Mouse (Mus musculus) MEL (cell line): ENCODE data around the gene Atp1a1. TPM values are rescaled to one million over a fixed set of nuclear protein-coding genes. Genes with fewer than 3 reads are reported as not detected.

Source experiments
- DNase-seq: peaks from one replicate; pipeline ENCODE4 v3.0.0; 2011; ENCODE audit warnings: low read depth, low spot score
- H3K27ac ChIP-seq: 2 replicates; pipeline ENCODE4 v1.5.1; 2012; ENCODE audit warnings: low read depth, mild to moderate bottlenecking, control low read depth, low read length, moderate library complexity; ENCODE audit not compliant: control insufficient read depth
- H3K27me3 ChIP-seq, 2 experiments: fragments of 150-350 bp in 1 of 2; sonication (generic) in 1 of 2; 2 replicates each; pipeline ENCODE4 v1.6.1; 2012; ENCODE audit warnings: low read length in 2 of 2, mild to moderate bottlenecking in 2 of 2, improper control_type of control experiment in 1 of 2, moderate library complexity in 1 of 2; ENCODE audit not compliant: insufficient read depth in 2 of 2, control insufficient read depth in 1 of 2
- H3K36me3 ChIP-seq, 2 experiments: 2 replicates each; pipeline ENCODE4 v1.6.1; 2012 to 2014; ENCODE audit warnings: low read length in 2 of 2, improper control_type of control experiment in 1 of 2, inconsistent platforms in 1 of 2, mild to moderate bottlenecking in 1 of 2; ENCODE audit not compliant: insufficient read depth in 2 of 2, control insufficient read depth in 1 of 2
- H3K4me1 ChIP-seq, 2 experiments: fragments of 150-350 bp in 1 of 2; sonication (generic) in 1 of 2; 2 replicates each; pipeline ENCODE4 v1.6.1; 2012; ENCODE audit warnings: low read length in 2 of 2, improper control_type of control experiment in 1 of 2, mild to moderate bottlenecking in 1 of 2; ENCODE audit not compliant: insufficient read depth in 2 of 2, control insufficient read depth in 1 of 2
- H3K4me3 ChIP-seq, 2 experiments: fragments of 150-350 bp in 1 of 2; sonication (generic) in 1 of 2; 2 replicates each; pipeline ENCODE4 v1.5.1; 2012; ENCODE audit warnings: low read depth in 2 of 2, low read length in 2 of 2, mild to moderate bottlenecking in 2 of 2, moderate library complexity in 2 of 2, control low read depth in 1 of 2, improper control_type of control experiment in 1 of 2; ENCODE audit not compliant: control insufficient read depth in 1 of 2, insufficient read depth in 1 of 2
- H3K79me2 ChIP-seq: 2 replicates; pipeline ENCODE4 v1.6.1; 2012; ENCODE audit warnings: mild to moderate bottlenecking, low read length, moderate library complexity; ENCODE audit not compliant: control insufficient read depth, poor library complexity, insufficient read depth
- H3K9ac ChIP-seq: 2 replicates; pipeline ENCODE4 v1.6.1; 2012; ENCODE audit warnings: low read depth, mild to moderate bottlenecking, control low read depth, low read length, moderate library complexity; ENCODE audit not compliant: control insufficient read depth, poor library complexity, severe bottlenecking
- H3K9me3 ChIP-seq: fragments of 150-350 bp; sonication (generic); replicated peaks from 2 replicates; pipeline ENCODE4 v1.6.1; 2012; ENCODE audit warnings: mild to moderate bottlenecking, low read length, improper control_type of control experiment, moderate library complexity; ENCODE audit not compliant: insufficient read depth
- BHLHE40 ChIP-seq: IDR thresholded peaks from 2 replicates; pipeline ENCODE4 v1.6.1; 2012; ENCODE audit warnings: low read depth, mild to moderate bottlenecking, inconsistent platforms, low read length, improper control_type of control experiment, borderline replicate concordance
- CHD1 ChIP-seq: IDR thresholded peaks from 2 replicates; pipeline ENCODE4 v1.6.1; 2012; ENCODE audit warnings: low read depth, mild to moderate bottlenecking, inconsistent platforms, low read length, improper control_type of control experiment
- E2F4 ChIP-seq: IDR thresholded peaks from 2 replicates; pipeline ENCODE4 v1.6.1; 2011; ENCODE audit warnings: low read depth, low read length, improper control_type of control experiment, borderline replicate concordance
- EP300 ChIP-seq, 2 experiments: IDR thresholded peaks; 2 replicates each; pipeline ENCODE4 v1.6.1; 2011; ENCODE audit warnings: improper control_type of control experiment in 2 of 2, low read length in 2 of 2, low read depth in 1 of 2, mild to moderate bottlenecking in 1 of 2
- GATA1 ChIP-seq: IDR thresholded peaks from 2 replicates; pipeline ENCODE4 v1.6.1; 2011; ENCODE audit warnings: low read depth, low read length, improper control_type of control experiment
- HCFC1 ChIP-seq: IDR thresholded peaks from 2 replicates; pipeline ENCODE4 v1.6.1; 2012; ENCODE audit warnings: low read depth, mild to moderate bottlenecking, inconsistent platforms, low read length, improper control_type of control experiment, moderate library complexity
- JUND ChIP-seq: IDR thresholded peaks from 2 replicates; pipeline ENCODE4 v1.6.1; 2011; ENCODE audit warnings: low read depth, mild to moderate bottlenecking, improper control_type of control experiment, low read length
- KAT2A ChIP-seq: conservative IDR thresholded peaks from 2 replicates; pipeline ENCODE4 v1.6.1; 2012; ENCODE audit warnings: low read depth, low read length, improper control_type of control experiment, inconsistent platforms
- MAX ChIP-seq: IDR thresholded peaks from 2 replicates; pipeline ENCODE4 v1.6.1; 2011; ENCODE audit warnings: low read length, improper control_type of control experiment
- MEF2A ChIP-seq: IDR thresholded peaks from 2 replicates; pipeline ENCODE4 v1.6.1; 2014; ENCODE audit warnings: low read depth, mild to moderate bottlenecking, inconsistent platforms, low read length, improper control_type of control experiment; ENCODE audit not compliant: poor library complexity, insufficient replicate concordance, severe bottlenecking; ENCODE audit errors: extremely low read depth
- NRF1 ChIP-seq: IDR thresholded peaks from 2 replicates; pipeline ENCODE4 v1.6.1; 2014; ENCODE audit warnings: low read depth, mild to moderate bottlenecking, inconsistent platforms, low read length, improper control_type of control experiment, moderate library complexity; ENCODE audit not compliant: poor library complexity, insufficient read depth, severe bottlenecking
- POLR2A ChIP-seq, 2 experiments: IDR thresholded peaks; 2 replicates each; pipeline ENCODE4 v1.6.1; 2011 to 2012; ENCODE audit warnings: low read length in 2 of 2, mild to moderate bottlenecking in 2 of 2, control low read depth in 1 of 2, improper control_type of control experiment in 1 of 2, low read depth in 1 of 2, moderate library complexity in 1 of 2; ENCODE audit not compliant: control insufficient read depth in 1 of 2, insufficient read depth in 1 of 2, poor library complexity in 1 of 2
- POLR2AphosphoS2 ChIP-seq: IDR thresholded peaks from 2 replicates; pipeline ENCODE4 v1.6.1; 2011; ENCODE audit warnings: low read length, improper control_type of control experiment
- POLR2AphosphoS5 ChIP-seq: IDR thresholded peaks from 2 replicates; pipeline ENCODE4 v1.6.1; 2012; ENCODE audit warnings: low read depth, borderline replicate concordance, mild to moderate bottlenecking, inconsistent platforms, low read length, moderate library complexity, mixed read lengths
- RAD21 ChIP-seq: IDR thresholded peaks from 2 replicates; pipeline ENCODE4 v1.6.1; 2011; ENCODE audit warnings: mild to moderate bottlenecking, low read depth, low read length, improper control_type of control experiment
- RCOR1 ChIP-seq: IDR thresholded peaks from 2 replicates; pipeline ENCODE4 v1.6.1; 2012; ENCODE audit warnings: low read depth, mild to moderate bottlenecking, inconsistent platforms, low read length, improper control_type of control experiment
- SIN3A ChIP-seq: IDR thresholded peaks from 2 replicates; pipeline ENCODE4 v1.6.1; 2012; ENCODE audit warnings: low read length, improper control_type of control experiment, inconsistent platforms
- SMC3 ChIP-seq: IDR thresholded peaks from 2 replicates; pipeline ENCODE4 v1.6.1; 2011; ENCODE audit warnings: low read depth, low read length, improper control_type of control experiment
- TBP ChIP-seq: IDR thresholded peaks from 2 replicates; pipeline ENCODE4 v1.8.0; 2011; ENCODE audit warnings: low read depth, low read length, improper control_type of control experiment
- TCF12 ChIP-seq: IDR thresholded peaks from 2 replicates; pipeline ENCODE4 v1.6.1; 2014; ENCODE audit warnings: low read depth, mild to moderate bottlenecking, inconsistent platforms, low read length, improper control_type of control experiment, moderate library complexity
- USF1 ChIP-seq: IDR thresholded peaks from 2 replicates; pipeline ENCODE4 v1.6.1; 2014; ENCODE audit warnings: low read depth, mild to moderate bottlenecking, inconsistent platforms, low read length, improper control_type of control experiment, moderate library complexity
- USF2 ChIP-seq, 2 experiments: IDR thresholded peaks; 2 replicates each; pipeline ENCODE4 v1.6.1; 2011 to 2012; ENCODE audit warnings: improper control_type of control experiment in 2 of 2, low read length in 2 of 2, borderline replicate concordance in 1 of 2, inconsistent platforms in 1 of 2, low read depth in 1 of 2, mild to moderate bottlenecking in 1 of 2; ENCODE audit not compliant: insufficient read depth in 1 of 2
- polyA plus RNA-seq, 2 experiments: library from polyadenylated mRNA; stranded (reverse) in 1 of 2; unstranded in 1 of 2; fragments of >175 nt in 1 of 2; fragments of >200 nt in 1 of 2; gene quantifications; 2 replicates each; pipeline versions ENCODE4 v1.2.1 to v1.2.4; 2012; ENCODE audit warnings: low replicate concordance in 2 of 2, low read depth in 1 of 2; ENCODE audit not compliant: insufficient read length in 2 of 2, insufficient read depth in 1 of 2, missing spikeins in 1 of 2
- total RNA-seq: library from RNA; depleted of rRNA; stranded (reverse); fragments of 300-350 nt; gene quantifications from 2 replicates; pipeline ENCODE4 v1.2.3, GENCODE M21; 2012

Atp1a1 gene
- total and polyA plus RNA-seq, 3 experiments = 136 to 174 TPM; not detected in 1

GRCm38 (mm10) chr3:101648096-101648793 is 43.8 kb upstream of the Atp1a1 start:
- H3K79me2 ChIP-seq = no peaks in the 10 kb centered on the region
- DNase-seq = peak; percentile 14
- H3K9me3 ChIP-seq = no peaks in the 10 kb centered on the region
- H3K9ac ChIP-seq = no peak overlapping the region
- no peak overlapping the region for H3K27ac ChIP-seq
- no peaks in the 10 kb centered on the region for H3K36me3 ChIP-seq
- H3K4me3 ChIP-seq = no peak overlapping the region
- no peak for TF ChIP-seq E2F4
- TF ChIP-seq POLR2AphosphoS2 = no peak
- no peak for TF ChIP-seq USF1
- no peak for TF ChIP-seq POLR2A (IDR thresholded peaks at IDR 0.05; ENCODE audit: control insufficient read depth in 1 of 2, insufficient read depth in 1 of 2, low read depth in 1 of 2, low read length in 2 of 2, poor library complexity in 1 of 2)
- TF ChIP-seq SMC3 = no peak
- no peak for TF ChIP-seq RCOR1
- no peak for TF ChIP-seq MEF2A
- TF ChIP-seq USF2 (IDR thresholded peaks at IDR 0.05; ENCODE audit: borderline replicate concordance in 1 of 2, insufficient read depth in 1 of 2, low read depth in 1 of 2, low read length in 2 of 2) = no peak
- TF ChIP-seq GATA1 = no peak
- TF ChIP-seq NRF1 = no peak
- no peak for TF ChIP-seq EP300 (IDR thresholded peaks at IDR 0.05; ENCODE audit: low read depth in 1 of 2, low read length in 2 of 2)
- no peak for TF ChIP-seq TCF12
- no peak for TF ChIP-seq POLR2AphosphoS5
- no peak for TF ChIP-seq RAD21
- TF ChIP-seq TBP = no peak
- TF ChIP-seq BHLHE40 = no peak
- no peak for TF ChIP-seq MAX
- H3K4me1 ChIP-seq = no peaks in the 10 kb centered on the region
- no peaks in the 10 kb centered on the region; a peak in 1 of 4 replicates for H3K27me3 ChIP-seq

GRCm38 (mm10) chr3:101646806-101647205 is 42.3 kb upstream of the Atp1a1 start:
- no peak overlapping the region for H3K4me3 ChIP-seq
- no peak overlapping the region for H3K27ac ChIP-seq
- no peaks in the 10 kb centered on the region for H3K79me2 ChIP-seq
- no peak overlapping the region for H3K9ac ChIP-seq
- H3K4me1 ChIP-seq = no peaks in the 10 kb centered on the region
- no peaks in the 10 kb centered on the region for H3K36me3 ChIP-seq
- no peaks in the 10 kb centered on the region for H3K27me3 ChIP-seq
- TF ChIP-seq POLR2AphosphoS5 (no peak), SIN3A (no peak), CHD1 (no peak), KAT2A (no peak), JUND (no peak), HCFC1 (no peak)
- no peaks in the 10 kb centered on the region for H3K9me3 ChIP-seq
- no peak for DNase-seq
